Mouse (Mus musculus): ENCODE results near the gene Smap1. TPM values are rescaled to one million over a fixed set of nuclear protein-coding genes. Genes with fewer than 3 reads are reported as not detected.
"Not testable (repeated sequence)": the region's sequence is repeated elsewhere in the genome, so short reads cannot be mapped to it uniquely, and the experiment has no call there.

The Smap1 gene
- 75.9 and 78.3 TPM in 2 replicates for polyA plus RNA-seq (2016; fragmentation: Nextera tagmentation; extraction: Ambion mirVana)

- Histone ChIP-seq H3K27me3 (no peaks in the 10 kb centered on the region), H3K9ac (peak within 1 kb of the TSS; percentile 92), H3K36me3 (no peaks in the 10 kb centered on the region), H3K4me3 (peak within 1 kb of the TSS; percentile 93), H3K27ac (peak within 1 kb of the TSS; percentile 95), H3K9me3 (replicated peaks) (0 out of 2 replicates have a peak, but pooled peaks cover 4% of the 10 kb centered on the region), H3K4me1 (peaks cover 7% of the 10 kb centered on the region), H3K4me2 (replicated peaks) (peak within 1 kb of the TSS; percentile 60)
- peak; percentile 95 for ATAC-seq (ENCODE audit: low FRiP score)
- WGBS: under 1% methylated on average over 102 of the region's 113 CpGs
Observed at GRCm38 (mm10) chr1:23921711-23922529, at the start of gene Smap1. Smap1 (minus strand) TSS chr1:23922317.

- H3K27me3 ChIP-seq; H3K36me3 ChIP-seq; H3K27ac ChIP-seq; H3K4me3 ChIP-seq; H3K4me1 ChIP-seq; ATAC-seq (ENCODE audit: low FRiP score); H3K9me3 ChIP-seq (replicated peaks); H3K9ac ChIP-seq; H3K4me2 ChIP-seq (replicated peaks): not testable (repeated sequence)
- WGBS: 82% methylated on average over 3 of the region's 4 CpGs
Observed at GRCm38 (mm10) chr1:23971159-23971558, 49.0 kb upstream of the Smap1 start.

- Histone ChIP-seq H3K4me1 (no peaks in the 10 kb centered on the region), H3K4me2 (replicated peaks) (no peak overlapping the region), H3K27me3 (no peaks in the 10 kb centered on the region), H3K9ac (no peak overlapping the region), H3K27ac (no peak overlapping the region), H3K9me3 (replicated peaks) (0 out of 2 replicates have a peak, but pooled peaks cover 8% of the 10 kb centered on the region), H3K36me3 (no peaks in the 10 kb centered on the region), H3K4me3 (no peak overlapping the region)
- 0 out of 2 replicates have a peak, but pooled peaks have one; percentile 35 for ATAC-seq (ENCODE audit: low FRiP score)
- WGBS: 90% methylated on average over 9 of the region's 9 CpGs
Observed at GRCm38 (mm10) chr1:23968027-23968725, 46.1 kb upstream of the Smap1 start.

- Histone ChIP-seq H3K4me2 (replicated peaks) (no peak overlapping the region), H3K4me3 (no peak overlapping the region), H3K9me3 (replicated peaks) (0 out of 2 replicates have a peak, but pooled peaks cover 8% of the 10 kb centered on the region), H3K36me3 (no peaks in the 10 kb centered on the region), H3K4me1 (no peaks in the 10 kb centered on the region), H3K27me3 (no peaks in the 10 kb centered on the region), H3K9ac (no peak overlapping the region), H3K27ac (no peak overlapping the region)
- WGBS: 76% methylated on average over 1 of the region's 1 CpGs
- ATAC-seq (ENCODE audit: low FRiP score): no peak
Observed at GRCm38 (mm10) chr1:23966226-23966625, 44.1 kb upstream of the Smap1 start.

- Histone ChIP-seq H3K36me3 (no peaks in the 10 kb centered on the region), H3K4me1 (no peaks in the 10 kb centered on the region), H3K27me3 (no peaks in the 10 kb centered on the region), H3K4me2 (replicated peaks) (peak overlapping the region; percentile 39), H3K4me3 (peak overlapping the region; percentile 7; the same call in 1 of the 2 replicates), H3K9ac (0 out of 2 replicates have a peak overlapping the region, but pooled peaks have one; percentile 18), H3K27ac (no peak overlapping the region), H3K9me3 (replicated peaks) (no peaks in the 10 kb centered on the region)
- 21% methylated on average over 6 of the region's 6 CpGs for WGBS
- no peak for ATAC-seq (ENCODE audit: low FRiP score)
Observed at GRCm38 (mm10) chr1:23959415-23959732, 37.3 kb upstream of the Smap1 start.

- WGBS: 19% methylated on average over 13 of the region's 13 CpGs
- H3K4me3 ChIP-seq: peak overlapping the region; percentile 7; the same call in 1 of the 2 replicates
- peak overlapping the region; percentile 39 for H3K4me2 ChIP-seq (replicated peaks)
- no peaks in the 10 kb centered on the region for H3K4me1 ChIP-seq
- no peak overlapping the region for H3K27ac ChIP-seq
- no peaks in the 10 kb centered on the region for H3K27me3 ChIP-seq
- no peaks in the 10 kb centered on the region for H3K9me3 ChIP-seq (replicated peaks)
- no peaks in the 10 kb centered on the region for H3K36me3 ChIP-seq
- no peak for ATAC-seq (ENCODE audit: low FRiP score)
- H3K9ac ChIP-seq: 0 out of 2 replicates have a peak overlapping the region, but pooled peaks have one; percentile 18
Observed at GRCm38 (mm10) chr1:23958668-23959414, 36.7 kb upstream of the Smap1 start.

GRCm38 (mm10) chr1:23958101-23958500 is 36.0 kb upstream of the Smap1 start:
- Histone ChIP-seq H3K9me3 (replicated peaks) (no peaks in the 10 kb centered on the region), H3K9ac (no peak overlapping the region), H3K36me3 (no peaks in the 10 kb centered on the region), H3K4me1 (no peaks in the 10 kb centered on the region), H3K27ac (no peak overlapping the region), H3K4me2 (replicated peaks) (no peak overlapping the region), H3K4me3 (no peak overlapping the region), H3K27me3 (no peaks in the 10 kb centered on the region)
- 94% methylated on average over 6 of the region's 6 CpGs for WGBS
- ATAC-seq (ENCODE audit: low FRiP score): no peak

- no peak overlapping the region for H3K9ac ChIP-seq
- no peak for ATAC-seq (ENCODE audit: low FRiP score)
- no peaks in the 10 kb centered on the region for H3K4me1 ChIP-seq
- 92% methylated on average over 4 of the region's 4 CpGs for WGBS
- H3K36me3 ChIP-seq: no peaks in the 10 kb centered on the region
- no peaks in the 10 kb centered on the region for H3K27me3 ChIP-seq
- no peak overlapping the region for H3K4me2 ChIP-seq (replicated peaks)
- H3K9me3 ChIP-seq (replicated peaks): no peaks in the 10 kb centered on the region
- H3K27ac ChIP-seq: no peak overlapping the region
- H3K4me3 ChIP-seq: no peak overlapping the region
Observed at GRCm38 (mm10) chr1:23955539-23955938, 33.4 kb upstream of the Smap1 start.

GRCm38 (mm10) chr1:23953921-23954320 is 31.8 kb upstream of the Smap1 start:
- Histone ChIP-seq H3K4me1 (no peaks in the 10 kb centered on the region), H3K27me3 (no peaks in the 10 kb centered on the region), H3K9ac (no peak overlapping the region), H3K4me3 (no peak overlapping the region), H3K4me2 (replicated peaks) (no peak overlapping the region), H3K9me3 (replicated peaks) (no peaks in the 10 kb centered on the region), H3K27ac (no peak overlapping the region), H3K36me3 (no peaks in the 10 kb centered on the region)
- ATAC-seq (ENCODE audit: low FRiP score): no peak
- 85% methylated on average over 13 of the region's 13 CpGs for WGBS

GRCm38 (mm10) chr1:23948778-23949699 is 26.9 kb upstream of the Smap1 start:
- no peak overlapping the region for H3K9ac ChIP-seq
- H3K36me3 ChIP-seq: no peaks in the 10 kb centered on the region
- no peaks in the 10 kb centered on the region for H3K27me3 ChIP-seq
- no peak overlapping the region for H3K4me3 ChIP-seq
- ATAC-seq (ENCODE audit: low FRiP score): no peak
- no peak overlapping the region for H3K27ac ChIP-seq
- no peaks in the 10 kb centered on the region for H3K9me3 ChIP-seq (replicated peaks)
- H3K4me1 ChIP-seq: 0 out of 2 replicates have a peak, but pooled peaks cover 6% of the 10 kb centered on the region
- no peak overlapping the region for H3K4me2 ChIP-seq (replicated peaks)
- WGBS: 78% methylated on average over 15 of the region's 15 CpGs

- H3K27ac ChIP-seq: no peak overlapping the region
- no peak overlapping the region for H3K9ac ChIP-seq
- no peaks in the 10 kb centered on the region for H3K9me3 ChIP-seq (replicated peaks)
- ATAC-seq (ENCODE audit: low FRiP score): no peak
- no peak overlapping the region for H3K4me3 ChIP-seq
- H3K4me2 ChIP-seq (replicated peaks): no peak overlapping the region
- H3K4me1 ChIP-seq: 0 out of 2 replicates have a peak, but pooled peaks cover 6% of the 10 kb centered on the region
- no peaks in the 10 kb centered on the region for H3K36me3 ChIP-seq
- WGBS: 64% methylated on average over 7 of the region's 7 CpGs
- no peaks in the 10 kb centered on the region for H3K27me3 ChIP-seq
Observed at GRCm38 (mm10) chr1:23948290-23948689, 26.2 kb upstream of the Smap1 start.

All from hindbrain, embryonic 12.5 days (tissue).